Mouse (Mus musculus) ES-E14 (cell line): Measurements from ENCODE around the gene Fam111a. TPM values are rescaled to one million over a fixed set of nuclear protein-coding genes. Genes with fewer than 3 reads are reported as not detected.
"Not testable (repeated sequence)": the region's sequence is repeated elsewhere in the genome, so short reads cannot be mapped to it uniquely, and the experiment has no call there.

ENCODE experiments used
- DNase-seq: peaks from one replicate; pipeline ENCODE4 v3.0.0-alpha.2; 2013; ENCODE audit warnings: low read depth, low spot score
- H3K27ac ChIP-seq: 2 replicates; pipeline ENCODE4 v1.5.1; 2012; ENCODE audit warnings: low read depth, mild to moderate bottlenecking, low read length, moderate library complexity, mixed read lengths; ENCODE audit not compliant: poor library complexity, insufficient read depth, severe bottlenecking
- H3K36me3 ChIP-seq: 2 replicates; pipeline ENCODE4 v1.6.1; 2012; ENCODE audit warnings: mild to moderate bottlenecking, low read length, moderate library complexity, mixed read lengths; ENCODE audit not compliant: control insufficient read depth, poor library complexity, insufficient read depth, severe bottlenecking
- H3K4me1 ChIP-seq, 2 experiments: fragments of 150-350 bp in 1 of 2; sonication (generic) in 1 of 2; 2 replicates each; pipeline ENCODE4 v1.6.1; 2012; ENCODE audit warnings: low read length in 2 of 2, mild to moderate bottlenecking in 1 of 2, mixed read lengths in 1 of 2; ENCODE audit not compliant: control insufficient read depth in 2 of 2, insufficient read depth in 2 of 2, poor library complexity in 1 of 2
- H3K4me3 ChIP-seq, 2 experiments: fragments of 150-350 bp in 1 of 2; sonication (generic) in 1 of 2; 2 replicates each; pipeline ENCODE4 v1.5.1; 2012; ENCODE audit warnings: low read length in 2 of 2, low read depth in 1 of 2, mild to moderate bottlenecking in 1 of 2, mixed read lengths in 1 of 2; ENCODE audit not compliant: insufficient read depth in 1 of 2, poor library complexity in 1 of 2, severe bottlenecking in 1 of 2
- H3K9ac ChIP-seq: 2 replicates; pipeline ENCODE4 v1.6.1; 2012; ENCODE audit warnings: low read depth, mild to moderate bottlenecking, low read length, mixed read lengths; ENCODE audit not compliant: poor library complexity, insufficient read depth, severe bottlenecking
- H3K9me3 ChIP-seq: fragments of 150-350 bp; sonication (generic); 2 replicates; pipeline ENCODE4 v1.6.1; 2012; ENCODE audit warnings: low read depth, mild to moderate bottlenecking, low read length; ENCODE audit not compliant: control insufficient read depth, insufficient read depth
- CHD2 ChIP-seq: IDR thresholded peaks from 2 replicates; pipeline ENCODE4 v1.6.1; 2014; ENCODE audit warnings: mild to moderate bottlenecking, low read depth, low read length, inconsistent platforms
- HCFC1 ChIP-seq: IDR thresholded peaks from 2 replicates; pipeline ENCODE4 v1.6.1; 2012; ENCODE audit warnings: low read length, inconsistent platforms, borderline replicate concordance; ENCODE audit not compliant: insufficient read depth
- MAFK ChIP-seq: IDR thresholded peaks from 2 replicates; pipeline ENCODE4 v1.6.1; 2014; ENCODE audit warnings: mild to moderate bottlenecking, low read depth, low read length, inconsistent platforms; ENCODE audit not compliant: insufficient read depth
- ZC3H11A ChIP-seq: IDR thresholded peaks from 2 replicates; pipeline ENCODE4 v1.6.1; 2012; ENCODE audit warnings: low read depth, mild to moderate bottlenecking, inconsistent platforms, low read length, borderline replicate concordance
- ZNF384 ChIP-seq: IDR thresholded peaks from 2 replicates; pipeline ENCODE4 v1.6.1; 2012; ENCODE audit warnings: low read depth, low read length, inconsistent platforms
- in situ Hi-C, 2 experiments: fragments of 600-800 bp; cut with MboI; formaldehyde crosslinking; loops; one replicate each; pipeline ENCODE4 v1.15.1; 2025; ENCODE audit warnings: low sequenced_read_pairs in 2 of 2, inconsistent platforms in 1 of 2; ENCODE audit not compliant: unreplicated experiment in 2 of 2
- total RNA-seq: library from RNA; depleted of rRNA; stranded (reverse); fragments of 300-350 nt; gene quantifications from 2 replicates; pipeline ENCODE4 v1.2.3, GENCODE M21; 2012; rRNA removed

Gene Fam111a
- 7.5 and 15.0 TPM in 2 replicates for total RNA-seq

DNA sequence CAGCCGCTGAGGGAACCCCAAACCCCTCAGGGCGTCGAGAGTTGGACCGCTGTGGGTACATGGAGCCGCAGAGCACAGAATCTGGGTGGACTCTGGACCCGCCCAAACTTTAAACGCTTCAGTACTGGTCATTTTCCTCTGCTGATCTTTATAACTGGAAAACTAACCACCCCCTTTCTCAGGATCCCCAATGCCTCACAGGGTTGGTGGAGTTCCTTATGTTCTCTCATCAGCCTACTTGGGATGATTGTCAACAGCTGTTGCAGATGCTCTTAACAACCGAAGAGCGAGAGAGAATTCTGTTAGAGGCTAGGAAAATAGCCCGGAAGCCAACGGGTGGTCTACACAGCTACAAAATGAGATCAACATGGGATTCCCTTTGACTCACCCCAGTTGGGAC lies at the start of gene Fam111a:
Gene Fam111a, plus strand, starts transcription at position 301 of the 400 bp plus-strand sequence.
- in situ Hi-C loops, H3K4me3 ChIP-seq, H3K9ac ChIP-seq, H3K27ac ChIP-seq, H3K36me3 ChIP-seq, H3K4me1 ChIP-seq, DNase-seq, H3K9me3 ChIP-seq: not testable (repeated sequence)

DNA sequence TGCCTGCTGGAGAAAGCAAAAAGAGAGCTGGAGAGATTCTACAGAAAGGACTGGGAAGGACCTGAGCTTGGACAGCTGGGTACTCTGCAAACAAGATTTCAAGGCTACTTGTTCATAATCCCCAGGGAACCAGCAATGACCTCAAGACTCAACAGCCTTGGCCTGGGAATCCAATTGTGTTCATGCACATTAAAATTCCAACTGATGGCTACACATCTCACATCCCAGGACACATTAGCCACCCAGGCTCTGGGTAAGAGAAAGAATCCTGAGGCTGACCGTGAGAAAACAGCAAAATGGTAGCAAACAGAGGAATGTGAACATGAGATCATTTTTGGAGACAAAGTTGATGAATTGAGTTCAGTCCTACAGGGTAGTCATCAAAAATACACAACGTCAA lies 49.3 kb upstream of the Fam111a start:
- in situ Hi-C loops = no loop called here
- Histone ChIP-seq H3K27ac (no peak overlapping the region), H3K36me3 (peaks cover 8% of the 10 kb centered on the region; the same call in 1 of the 2 replicates), H3K9me3 (no peaks in the 10 kb centered on the region), H3K4me1 (peaks cover 0 to 12% of the 10 kb centered on the region in 2 experiments; a peak in 2 of 4 replicates), H3K4me3 (no peak overlapping the region), H3K9ac (no peak overlapping the region)
- no peak for DNase-seq
- TF ChIP-seq HCFC1 (no peak), ZNF384 (no peak), MAFK (no peak), CHD2 (no peak)

DNA sequence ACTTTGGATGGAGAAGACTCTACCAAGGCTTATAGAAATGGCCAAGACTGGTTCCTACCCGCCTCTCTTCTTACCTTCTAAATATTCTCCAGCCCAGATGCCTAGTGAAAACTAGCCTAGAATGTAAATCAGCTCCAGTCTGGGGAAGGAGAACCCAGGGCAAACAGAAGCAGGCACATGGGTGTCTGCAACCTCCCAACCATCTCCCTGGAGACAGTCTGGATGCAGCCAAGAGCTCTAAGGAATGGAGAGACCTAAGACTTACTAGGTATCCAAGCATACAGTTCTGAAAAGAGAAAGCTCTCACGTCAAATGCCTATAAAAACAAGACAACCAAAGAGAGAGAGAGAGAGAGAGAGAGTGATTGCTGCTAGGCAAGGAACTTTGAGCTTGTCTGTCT lies 47.6 kb upstream of the Fam111a start:
- no peak overlapping the region for H3K9ac ChIP-seq
- in situ Hi-C loops = no loop called here
- no peak for DNase-seq
- H3K27ac ChIP-seq = no peak overlapping the region
- TF ChIP-seq CHD2 (no peak), ZNF384 (no peak), ZC3H11A (no peak), MAFK (no peak), HCFC1 (no peak)
- H3K36me3 ChIP-seq = no peaks in the 10 kb centered on the region
- peaks cover 0 to 12% of the 10 kb centered on the region in 2 experiments; a peak in 2 of 4 replicates for H3K4me1 ChIP-seq
- no peak overlapping the region for H3K4me3 ChIP-seq
- no peaks in the 10 kb centered on the region for H3K9me3 ChIP-seq

DNA sequence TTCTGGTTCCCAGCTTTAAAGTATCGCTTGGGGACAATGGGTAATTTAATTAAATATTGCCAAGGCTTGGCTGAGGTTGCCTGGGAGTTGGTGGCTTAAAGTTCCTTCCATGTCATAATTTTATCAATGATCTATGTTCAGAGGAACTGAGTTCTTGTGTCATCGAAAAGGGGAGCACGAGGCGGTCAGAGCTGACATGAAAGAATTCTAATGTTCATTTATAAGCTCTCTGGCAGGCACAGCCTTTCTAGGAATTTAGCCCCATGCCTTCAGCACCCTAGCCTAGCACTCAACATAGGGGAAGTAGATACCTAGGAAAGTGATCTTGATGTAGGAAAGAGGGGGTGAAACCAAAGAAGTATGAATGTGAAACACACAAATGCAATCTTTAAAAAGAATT lies 47.2 kb upstream of the Fam111a start:
- in situ Hi-C loops = no loop called here
- Histone ChIP-seq H3K36me3 (no peaks in the 10 kb centered on the region), H3K9ac (no peak overlapping the region), H3K4me3 (no peak overlapping the region), H3K27ac (no peak overlapping the region), H3K4me1 (peaks cover 0 to 12% of the 10 kb centered on the region in 2 experiments; a peak in 2 of 4 replicates), H3K9me3 (no peaks in the 10 kb centered on the region)
- no peak for DNase-seq
- no peak for TF ChIP-seq HCFC1
- no peak for TF ChIP-seq CHD2
- no peak for TF ChIP-seq MAFK
- TF ChIP-seq ZC3H11A = no peak
- no peak for TF ChIP-seq ZNF384

DNA sequence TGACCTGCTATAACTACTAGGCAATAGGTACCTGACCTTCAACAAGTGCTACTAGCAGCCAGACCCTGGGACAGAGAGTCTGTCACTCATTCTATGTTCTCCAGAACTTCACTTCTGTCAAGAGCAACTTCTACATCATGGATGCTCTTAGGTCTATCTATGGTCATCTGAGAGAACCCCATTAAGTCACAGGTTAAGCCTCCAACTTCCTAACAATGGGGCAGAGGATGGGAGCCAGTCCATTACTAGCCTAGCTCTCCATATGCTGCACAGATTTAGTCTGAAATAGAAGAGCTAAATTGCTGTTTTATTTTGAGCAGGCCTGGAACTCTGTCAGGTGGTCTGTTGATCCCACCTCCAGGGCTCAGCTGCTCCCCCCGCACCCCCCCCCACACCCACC lies 46.6 kb upstream of the Fam111a start:
- no peak overlapping the region for H3K9ac ChIP-seq
- no peaks in the 10 kb centered on the region for H3K9me3 ChIP-seq
- peaks cover 0 to 8% of the 10 kb centered on the region in 2 experiments; a peak in 2 of 4 replicates for H3K4me1 ChIP-seq
- no peak overlapping the region for H3K27ac ChIP-seq
- in situ Hi-C loops = no loop called here
- H3K36me3 ChIP-seq = no peaks in the 10 kb centered on the region
- no peak overlapping the region for H3K4me3 ChIP-seq
- no peak for DNase-seq
- TF ChIP-seq CHD2 (no peak), ZNF384 (no peak), HCFC1 (no peak), ZC3H11A (no peak), MAFK (no peak)
